Mouse (Mus musculus): ENCODE measurements around the gene Slain2. TPM values are rescaled to one million over a fixed set of nuclear protein-coding genes. Genes with fewer than 3 reads are reported as not detected.

The Slain2 gene
- polyA plus RNA-seq, 2 experiments, result 4.5 to 5.4 TPM

GRCm38 (mm10) chr5:72868091-72868875 is 45.8 kb upstream of the Slain2 start, which contains the start of gene Tec:
TSS of gene Tec (minus strand) at chr5:72868483.
- no peaks in the 10 kb centered on the region for H3K36me3 ChIP-seq (replicated peaks; ENCODE audit: control insufficient read depth, insufficient read depth, low read depth)
- peaks cover 19% of the 10 kb centered on the region for H3K27me3 ChIP-seq (ENCODE audit: control insufficient read depth, insufficient read depth, low read length)
- peak; percentile 89 for ATAC-seq (ENCODE audit: insufficient read depth)
- H3K4me2 ChIP-seq (ENCODE audit: low read depth), result peak within 1 kb of the TSS; percentile 76
- no peak within 1 kb of the TSS for H3K27ac ChIP-seq
- TF ChIP-seq EP300 (IDR thresholded peaks at IDR 0.05; ENCODE audit: low read depth) (no peak), CTCF (IDR thresholded peaks at IDR 0.05; ENCODE audit: low read depth) (no peak)
- WGBS (ENCODE audit: insufficient replicate concordance), result under 1% methylated on average over 60 of the region's 60 CpGs
- peaks cover 3 to 17% of the 10 kb centered on the region in 2 experiments; a peak in 2 of 4 replicates for H3K4me1 ChIP-seq (replicated peaks; ENCODE audit: control insufficient read depth in 2 of 2, insufficient read depth in 2 of 2, low read length in 1 of 2)
- H3K9me3 ChIP-seq (ENCODE audit: control insufficient read depth, low read length), result no peaks in the 10 kb centered on the region
- peak; percentile 49 to 62 (median 49) for DNase-seq (ENCODE audit: low read depth in 3 of 3, low spot score in 3 of 3)
- H3K4me3 ChIP-seq (ENCODE audit: insufficient read depth in 1 of 2, low read depth in 2 of 2, low read length in 2 of 2), result peak within 1 kb of the TSS; percentile 59 to 62
- H3K9ac ChIP-seq (replicated peaks), result peak within 1 kb of the TSS; percentile 27; the same call in 1 of the 2 replicates

- no peak overlapping the region for H3K9ac ChIP-seq (replicated peaks)
- H3K36me3 ChIP-seq (replicated peaks; ENCODE audit: control insufficient read depth, insufficient read depth, low read depth), result no peaks in the 10 kb centered on the region
- H3K4me1 ChIP-seq (replicated peaks; ENCODE audit: control insufficient read depth in 2 of 2, insufficient read depth in 2 of 2, low read length in 1 of 2), result peaks cover 3 to 13% of the 10 kb centered on the region in 2 experiments; a peak in 2 of 4 replicates
- TF ChIP-seq EP300 (IDR thresholded peaks at IDR 0.05; ENCODE audit: low read depth) (no peak), CTCF (IDR thresholded peaks at IDR 0.05; ENCODE audit: low read depth) (no peak)
- no peak overlapping the region for H3K27ac ChIP-seq
- H3K4me2 ChIP-seq (ENCODE audit: low read depth), result no peak overlapping the region
- no peaks in the 10 kb centered on the region for H3K9me3 ChIP-seq (ENCODE audit: control insufficient read depth, low read length)
- DNase-seq (ENCODE audit: low read depth in 3 of 3, low spot score in 3 of 3) (no peak), ATAC-seq (ENCODE audit: insufficient read depth) (no peak)
- no peak overlapping the region for H3K4me3 ChIP-seq (ENCODE audit: insufficient read depth in 1 of 2, low read depth in 2 of 2, low read length in 2 of 2)
- WGBS (ENCODE audit: insufficient replicate concordance), result 73% methylated on average over 14 of the region's 14 CpGs
- H3K27me3 ChIP-seq (ENCODE audit: control insufficient read depth, insufficient read depth, low read length), result peaks cover 19% of the 10 kb centered on the region
Measured at GRCm38 (mm10) chr5:72869779-72870608, 44.1 kb upstream of the Slain2 start.

GRCm38 (mm10) chr5:72871114-72871513 is 43.0 kb upstream of the Slain2 start:
- H3K27me3 ChIP-seq (ENCODE audit: control insufficient read depth, insufficient read depth, low read length), result peaks cover 19% of the 10 kb centered on the region
- no peak overlapping the region for H3K4me3 ChIP-seq (ENCODE audit: insufficient read depth in 1 of 2, low read depth in 2 of 2, low read length in 2 of 2)
- peak; percentile 70 for TF ChIP-seq CTCF (IDR thresholded peaks at IDR 0.05; ENCODE audit: low read depth)
- no peak for TF ChIP-seq EP300 (IDR thresholded peaks at IDR 0.05; ENCODE audit: low read depth)
- H3K9me3 ChIP-seq (ENCODE audit: control insufficient read depth, low read length), result no peaks in the 10 kb centered on the region
- no peak overlapping the region for H3K27ac ChIP-seq
- no peak overlapping the region for H3K4me2 ChIP-seq (ENCODE audit: low read depth)
- no peaks in the 10 kb centered on the region for H3K36me3 ChIP-seq (replicated peaks; ENCODE audit: control insufficient read depth, insufficient read depth, low read depth)
- peaks cover 3 to 13% of the 10 kb centered on the region in 2 experiments; a peak in 2 of 4 replicates for H3K4me1 ChIP-seq (replicated peaks; ENCODE audit: control insufficient read depth in 2 of 2, insufficient read depth in 2 of 2, low read length in 1 of 2)
- DNase-seq (ENCODE audit: low read depth in 3 of 3, low spot score in 3 of 3) (no peak), ATAC-seq (ENCODE audit: insufficient read depth) (no peak)
- no peak overlapping the region for H3K9ac ChIP-seq (replicated peaks)
- WGBS (ENCODE audit: insufficient replicate concordance), result 63% methylated on average over 4 of the region's 4 CpGs

GRCm38 (mm10) chr5:72879736-72880135 is 34.4 kb upstream of the Slain2 start:
- Histone ChIP-seq H3K9ac (replicated peaks) (no peak overlapping the region), H3K9me3 (ENCODE audit: control insufficient read depth, low read length) (no peaks in the 10 kb centered on the region), H3K4me3 (ENCODE audit: insufficient read depth in 1 of 2, low read depth in 2 of 2, low read length in 2 of 2) (no peak overlapping the region), H3K4me2 (ENCODE audit: low read depth) (no peak overlapping the region), H3K4me1 (replicated peaks; ENCODE audit: control insufficient read depth in 2 of 2, insufficient read depth in 2 of 2, low read length in 1 of 2) (peaks cover 0 to 2% of the 10 kb centered on the region in 2 experiments; a peak in 1 of 4 replicates), H3K27me3 (ENCODE audit: control insufficient read depth, insufficient read depth, low read length) (no peaks in the 10 kb centered on the region; the same call in 1 of the 2 replicates), H3K27ac (no peak overlapping the region), H3K36me3 (replicated peaks; ENCODE audit: control insufficient read depth, insufficient read depth, low read depth) (no peaks in the 10 kb centered on the region)
- TF ChIP-seq EP300 (IDR thresholded peaks at IDR 0.05; ENCODE audit: low read depth) (no peak), CTCF (IDR thresholded peaks at IDR 0.05; ENCODE audit: low read depth) (no peak)
- WGBS (ENCODE audit: insufficient replicate concordance), result 18% methylated on average over 5 of the region's 5 CpGs
- DNase-seq (ENCODE audit: low read depth in 3 of 3, low spot score in 3 of 3) (no peak), ATAC-seq (ENCODE audit: insufficient read depth) (no peak)
